11 mouse cellular contexts compared by ENCODE assay signal in the genomic region with DNA sequence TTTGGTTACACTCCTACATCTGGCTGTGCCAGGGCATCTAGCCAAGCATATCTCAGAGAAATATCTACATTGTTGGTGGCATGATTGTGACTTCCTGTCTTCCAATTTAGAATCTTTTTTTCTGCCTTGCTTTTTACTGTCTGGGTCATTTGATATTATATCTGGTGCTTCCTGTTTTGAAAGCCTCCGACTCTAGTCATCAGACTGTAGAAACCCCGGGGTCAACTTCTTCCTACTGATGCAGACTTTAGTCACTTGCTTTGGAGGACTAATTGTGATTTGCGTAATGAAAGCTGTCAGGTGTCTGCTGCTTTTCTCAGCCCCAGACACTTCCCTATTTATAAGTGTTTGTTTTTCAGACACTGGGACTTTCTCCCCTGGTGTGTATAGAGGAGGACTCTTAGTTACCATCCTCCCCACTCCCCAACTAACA.
DNase-seq lines count a peak whose midpoint lies in the region; ATAC-seq and TF ChIP-seq lines count a peak whose summit lies in the region.
"Had no signal": no experiment of that assay in that cellular context is flagged by ENCODE, and none has a peak within 500 bp of the region (broad histone marks: within the 10 kb centered on the region; RNA-seq: fewer than 3 reads in every experiment).

No protein-coding gene starts in this region.

- peak; percentile 91 for ATAC-seq in common myeloid progenitor, adult 5-6 weeks (replicated peaks; ENCODE audit: low read depth, poor library complexity, severe bottlenecking)

- DNase-seq in heart, adult 8-10 months (ENCODE audit: low spot score), result peak; percentile 40
- no peak for DNase-seq in heart, postnatal 36 days
- DNase-seq in B cell, adult 2 months, result peak; percentile 69 to 80
- DNase-seq in lung, postnatal 36 days, result peak; percentile 70
- DNase-seq in gastrocnemius, postnatal 25 days, result no peak
- DNase-seq in left cerebral cortex, adult 18-20 months (ENCODE audit: low spot score in 2 of 2), result no peak
- DNase-seq in gastrocnemius, adult 2 months, result no peak
- DNase-seq: cerebellum, postnatal 36 days had no signal

- no peak overlapping the region for H3K4me3 ChIP-seq in gastrocnemius, adult 2 months
- H3K4me3 ChIP-seq: heart, embryonic 15.5 days; liver, embryonic 15.5 days had no signal

- H3K27ac ChIP-seq in gastrocnemius, adult 2 months, result no peak overlapping the region
- H3K27ac ChIP-seq: heart, embryonic 15.5 days; liver, embryonic 15.5 days had no signal

- TF ChIP-seq CTCF in gastrocnemius, adult 2 months (IDR thresholded peaks at IDR 0.05), result no peak

- intact Hi-C loops in heart, postnatal 36 days (cut with DNase I), result no loop called here
- intact Hi-C loops in gastrocnemius, adult 2 months (cut with DNase I), result no loop called here

Comparison
In these comparisons a context has a peak if more than half of its experiments do, and no peak if none do; other contexts are left out.
1. DNase-seq: peak in heart, adult 8-10 months (single experiment), B cell, adult 2 months (2 of 2) and lung, postnatal 36 days (single experiment); none in heart, postnatal 36 days (0 of 2), gastrocnemius, postnatal 25 days (single experiment), left cerebral cortex, adult 18-20 months (0 of 2) and gastrocnemius, adult 2 months (single experiment).